Mouse (Mus musculus) heart, embryonic 14.5 days (tissue): ENCODE measurements at regions not wholly inside any gene's neighbourhood (a gene's known extent, or its start where the extent isn't known, plus 50 kb on each side); places are given as distances from the start of the nearest gene placed in this dataset.

Experiments used
- ATAC-seq: fragments of 200-750 bp; cut with Nextera tagmentation; 2 replicates; pipeline ENCODE4 v1.8.0; 2017; ENCODE audit warnings: low read depth, moderate TSS enrichment; ENCODE audit not compliant: insufficient number of reproducible peaks, insufficient read depth, low FRiP score
- H3K27ac ChIP-seq, 2 experiments: fragments of 200-500 bp in 1 of 2; fragments of 300-500 bp in 1 of 2; sonication (generic) in 1 of 2; replicated peaks in 1 of 2; 2 replicates each; pipeline ENCODE4 v1.5.1; 2012 to 2014; ENCODE audit warnings: low read depth in 2 of 2, low read length in 2 of 2, control low read depth in 1 of 2, mild to moderate bottlenecking in 1 of 2, mixed read lengths in 1 of 2; ENCODE audit not compliant: control insufficient read depth in 1 of 2, insufficient read depth in 1 of 2
- H3K27me3 ChIP-seq: fragments of 300-500 bp; sonication (generic); 2 replicates; pipeline ENCODE4 v1.6.1; 2014; ENCODE audit warnings: mild to moderate bottlenecking, low read length, control low read depth; ENCODE audit not compliant: control insufficient read depth, insufficient read depth
- H3K36me3 ChIP-seq: fragments of 300-500 bp; sonication (generic); 2 replicates; pipeline ENCODE4 v1.6.1; 2014; ENCODE audit warnings: mild to moderate bottlenecking, control low read depth, low read length, mixed read lengths; ENCODE audit not compliant: control insufficient read depth, insufficient read depth
- H3K4me1 ChIP-seq, 2 experiments: fragments of 200-500 bp in 1 of 2; fragments of 300-500 bp in 1 of 2; sonication (generic) in 1 of 2; 2 replicates each; pipeline ENCODE4 v1.6.1; 2012 to 2014; ENCODE audit warnings: low read length in 2 of 2, control low read depth in 1 of 2, mixed read lengths in 1 of 2; ENCODE audit not compliant: control insufficient read depth in 2 of 2, insufficient read depth in 2 of 2
- H3K4me2 ChIP-seq: fragments of 300-500 bp; sonication (generic); 2 replicates; pipeline ENCODE4 v1.6.1; 2014; ENCODE audit warnings: mild to moderate bottlenecking, low read length
- H3K4me3 ChIP-seq, 2 experiments: fragments of 200-500 bp in 1 of 2; fragments of 300-500 bp in 1 of 2; sonication (generic) in 1 of 2; 2 replicates each; pipeline ENCODE4 v1.5.1; 2012 to 2014; ENCODE audit warnings: low read length in 2 of 2, mild to moderate bottlenecking in 2 of 2, control low read depth in 1 of 2, low read depth in 1 of 2, moderate library complexity in 1 of 2; ENCODE audit not compliant: control insufficient read depth in 1 of 2, insufficient read depth in 1 of 2
- H3K9ac ChIP-seq: fragments of 300-500 bp; sonication (generic); 2 replicates; pipeline ENCODE4 v1.6.1; 2014; ENCODE audit warnings: mild to moderate bottlenecking, low read length
- H3K9me3 ChIP-seq: fragments of 300-500 bp; sonication (generic); 2 replicates; pipeline ENCODE4 v1.6.1; 2016; ENCODE audit warnings: low read length, control low read depth; ENCODE audit not compliant: control insufficient read depth
- WGBS: fragments of 180-500 bp; shearing (Covaris S2); extraction: QIAGEN DNeasy Blood & Tissue Kit; methylation state at CpG from one replicate; pipeline ENCODE4 v1.1.7; 2014; 5-methylcytosine and 5-hydroxymethylcytosine counted together

DNA sequence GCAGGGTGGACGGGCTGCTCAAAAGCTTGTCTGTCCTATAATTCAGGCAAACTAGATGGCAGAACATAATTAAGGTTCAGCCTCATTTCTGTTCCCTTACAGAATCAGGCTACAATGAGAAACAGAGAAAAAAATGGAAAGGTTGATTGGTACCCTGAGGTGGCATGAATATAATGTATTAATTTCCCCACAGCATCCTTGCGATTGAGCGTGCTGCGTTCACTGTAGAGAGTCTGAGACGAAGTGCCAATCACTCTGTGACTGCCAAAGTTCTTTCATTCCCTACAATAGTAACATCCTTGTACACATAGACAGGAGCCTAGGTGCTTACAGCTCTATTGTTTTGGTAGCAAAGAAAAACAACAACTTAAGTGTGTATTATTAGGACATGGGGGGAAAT, 836.5 kb downstream of the Sorcs1 start:
- no peak for ATAC-seq
- Histone ChIP-seq H3K4me2 (no peak overlapping the region), H3K4me1 (no peaks in the 10 kb centered on the region), H3K9ac (no peak overlapping the region), H3K36me3 (no peaks in the 10 kb centered on the region), H3K27me3 (no peaks in the 10 kb centered on the region), H3K4me3 (no peak overlapping the region), H3K27ac (no peak overlapping the region), H3K9me3 (no peaks in the 10 kb centered on the region)
- 85% methylated on average over 5 of the region's 5 CpGs for WGBS

DNA sequence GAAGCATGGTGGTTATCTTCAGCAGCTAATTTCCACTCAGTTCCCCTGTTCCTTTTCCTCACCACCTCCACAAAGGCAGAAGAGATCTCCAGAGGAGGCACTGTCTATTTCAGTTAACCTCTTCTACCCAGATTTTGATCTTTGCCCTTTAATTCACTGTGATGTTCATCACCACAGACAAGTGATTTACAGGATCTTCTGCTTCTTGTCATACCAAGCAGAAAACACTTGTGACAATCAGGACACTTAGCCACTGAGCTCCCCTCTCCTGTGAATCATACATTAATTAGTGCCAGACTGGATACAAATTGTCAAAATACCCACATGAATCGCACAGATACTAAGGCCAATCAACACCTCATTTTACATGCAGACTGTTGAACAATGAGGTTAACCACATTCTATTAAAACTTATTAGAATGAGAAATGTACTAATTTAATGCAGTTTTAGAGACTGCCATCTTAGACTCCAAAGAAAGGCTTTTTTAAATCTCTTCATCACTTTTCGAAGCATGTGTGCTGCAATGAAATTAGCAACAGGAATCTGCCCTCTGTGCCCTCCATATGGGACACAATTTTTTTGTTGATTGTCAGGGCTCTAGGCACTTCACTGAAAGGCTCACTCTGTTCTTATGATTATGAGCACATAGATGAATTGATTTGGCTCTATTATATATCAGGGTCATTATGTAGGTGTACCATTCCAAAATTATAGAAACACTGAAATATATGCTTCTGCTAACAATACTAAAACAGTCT, 839.1 kb downstream of the Sorcs1 start:
- WGBS = 76% methylated on average over 2 of the region's 2 CpGs
- Histone ChIP-seq H3K4me3 (no peak overlapping the region), H3K9ac (no peak overlapping the region), H3K4me1 (no peaks in the 10 kb centered on the region), H3K27me3 (no peaks in the 10 kb centered on the region), H3K4me2 (no peak overlapping the region), H3K9me3 (no peaks in the 10 kb centered on the region), H3K36me3 (no peaks in the 10 kb centered on the region), H3K27ac (no peak overlapping the region)
- no peak for ATAC-seq

DNA sequence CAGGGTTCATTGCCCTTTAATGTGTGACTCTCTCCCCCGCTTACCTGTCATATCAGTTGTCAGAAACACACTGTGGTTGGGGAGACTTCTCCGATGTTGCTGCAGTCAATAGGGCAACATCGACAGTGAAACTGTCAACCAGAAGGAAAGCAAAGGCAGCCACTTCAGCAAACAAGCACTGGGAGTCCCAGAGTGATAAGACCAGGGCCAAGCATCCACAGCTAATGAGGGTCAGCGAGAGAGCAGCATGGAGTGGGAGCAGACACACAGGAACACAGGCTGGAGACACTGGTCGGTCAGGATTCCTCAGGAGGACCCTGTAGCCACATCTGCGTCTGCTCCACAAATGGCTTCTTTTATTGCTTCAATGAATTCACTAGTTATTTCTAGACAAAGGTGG, 847.5 kb downstream of the Sorcs1 start:
- no peak; the same call in 1 of the 2 replicates for ATAC-seq
- Histone ChIP-seq H3K36me3 (no peaks in the 10 kb centered on the region), H3K27ac (0 out of 4 replicates have a peak overlapping the region, but pooled peaks of 1 of the 2 experiments have one; percentile 16), H3K4me3 (no peak overlapping the region), H3K9ac (no peak overlapping the region), H3K9me3 (no peaks in the 10 kb centered on the region), H3K4me2 (peak overlapping the region; percentile 44; the same call in 1 of the 2 replicates), H3K4me1 (peaks cover 0 to 3% of the 10 kb centered on the region in 2 experiments; a peak in 2 of 4 replicates), H3K27me3 (no peaks in the 10 kb centered on the region)
- 19% methylated on average over 6 of the region's 6 CpGs for WGBS

DNA sequence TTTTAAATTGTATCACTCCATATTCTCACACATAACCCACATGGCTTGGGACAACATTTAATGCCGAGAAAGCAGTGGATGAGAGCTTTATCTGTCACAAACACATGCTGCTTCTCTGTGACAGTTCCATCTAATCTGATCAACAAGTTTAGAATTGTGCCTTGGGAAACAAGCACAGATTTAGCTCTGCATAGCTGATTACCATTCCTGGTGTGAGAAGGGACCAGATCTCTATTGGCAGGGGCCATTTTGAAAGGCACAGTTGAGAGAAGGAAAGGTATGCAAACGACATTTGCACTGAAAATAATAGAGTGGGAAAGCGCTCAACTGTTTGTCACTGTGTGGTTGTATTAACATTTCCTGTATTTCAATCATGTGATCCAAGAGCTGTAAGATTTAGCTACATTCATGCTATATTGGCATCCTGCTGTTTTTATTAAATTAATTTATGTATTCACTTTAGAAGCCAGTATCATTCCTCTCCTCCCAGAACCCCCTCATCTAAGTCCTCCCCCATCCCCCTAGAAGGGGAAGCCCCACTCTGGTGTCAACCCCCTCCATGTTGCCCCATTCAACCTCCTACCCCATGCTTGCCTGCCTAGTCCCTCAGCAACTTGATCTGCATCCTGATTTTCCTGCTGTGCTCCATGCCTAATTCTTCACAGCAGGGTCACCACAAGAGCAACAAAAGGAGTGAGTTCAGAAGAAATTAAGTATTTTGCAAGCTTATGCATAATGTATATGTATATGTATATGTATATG, 872.6 kb downstream of the Sorcs1 start:
- H3K36me3 ChIP-seq = no peaks in the 10 kb centered on the region
- no peak for ATAC-seq
- WGBS = 44% methylated on average over 3 of the region's 3 CpGs
- H3K4me1 ChIP-seq = no peaks in the 10 kb centered on the region
- H3K27me3 ChIP-seq = no peaks in the 10 kb centered on the region
- H3K9me3 ChIP-seq = no peaks in the 10 kb centered on the region
- no peak overlapping the region for H3K9ac ChIP-seq
- H3K4me3 ChIP-seq = no peak overlapping the region
- H3K27ac ChIP-seq = no peak overlapping the region
- H3K4me2 ChIP-seq = no peak overlapping the region
